Mouse (Mus musculus) hindbrain, embryonic 16.5 days (tissue): ENCODE data around the gene Trafd1. TPM values are rescaled to one million over a fixed set of nuclear protein-coding genes. Genes with fewer than 3 reads are reported as not detected.
"Not testable (repeated sequence)": the region's sequence is repeated elsewhere in the genome, so short reads cannot be mapped to it uniquely, and the experiment has no call there.

ENCODE experiments used
- ATAC-seq: fragments of 200-750 bp; cut with Nextera tagmentation; 2 replicates; pipeline ENCODE4 v1.8.0; 2017; ENCODE audit warnings: moderate TSS enrichment, moderate library complexity
- H3K27ac ChIP-seq: fragments of 300-500 bp; sonication (generic); 2 replicates; pipeline ENCODE4 v1.5.1; 2014; ENCODE audit warnings: low read depth, mild to moderate bottlenecking, control low read depth, low read length, moderate library complexity
- H3K27me3 ChIP-seq: fragments of 300-500 bp; sonication (generic); replicated peaks from 2 replicates; pipeline ENCODE4 v1.6.1; 2014; ENCODE audit warnings: low read length; ENCODE audit not compliant: control insufficient read depth, insufficient read depth
- H3K36me3 ChIP-seq: fragments of 300-500 bp; sonication (generic); 2 replicates; pipeline ENCODE4 v1.6.1; 2014; ENCODE audit warnings: mild to moderate bottlenecking, low read length, moderate library complexity, mixed read lengths; ENCODE audit not compliant: control insufficient read depth, insufficient read depth
- H3K4me1 ChIP-seq: fragments of 300-500 bp; sonication (generic); 2 replicates; pipeline ENCODE4 v1.6.1; 2014; ENCODE audit warnings: low read depth, low read length; ENCODE audit not compliant: control insufficient read depth, insufficient read depth
- H3K4me2 ChIP-seq: fragments of 300-500 bp; sonication (generic); 2 replicates; pipeline ENCODE4 v1.6.1; 2014; ENCODE audit warnings: mild to moderate bottlenecking, low read length, control low read depth, moderate library complexity
- H3K4me3 ChIP-seq: fragments of 300-500 bp; sonication (generic); 2 replicates; pipeline ENCODE4 v1.5.1; 2014; ENCODE audit warnings: mild to moderate bottlenecking, low read length, control low read depth, moderate library complexity
- H3K9ac ChIP-seq: fragments of 300-500 bp; sonication (generic); 2 replicates; pipeline ENCODE4 v1.6.1; 2014; ENCODE audit warnings: low read depth, mild to moderate bottlenecking, control low read depth, low read length, moderate library complexity
- H3K9me3 ChIP-seq: fragments of 300-500 bp; sonication (generic); 2 replicates; pipeline ENCODE4 v1.6.1; 2014; ENCODE audit warnings: mild to moderate bottlenecking, low read length, moderate library complexity; ENCODE audit not compliant: control insufficient read depth
- WGBS: fragments of 180-500 bp; shearing (Covaris S2); extraction: QIAGEN DNeasy Blood & Tissue Kit; methylation state at CpG from one replicate; pipeline ENCODE4 v1.1.7; 2014; 5-methylcytosine and 5-hydroxymethylcytosine counted together
- polyA plus RNA-seq: library from polyadenylated mRNA; unstranded; fragments of >200 nt; fragmentation: Nextera tagmentation; extraction: Ambion mirVana; gene quantifications from 2 replicates; pipeline ENCODE4 v1.2.1, GENCODE M21; 2015

The Trafd1 gene
- polyA plus RNA-seq, 1 experiment from 2014 or later = 112 TPM

DNA sequence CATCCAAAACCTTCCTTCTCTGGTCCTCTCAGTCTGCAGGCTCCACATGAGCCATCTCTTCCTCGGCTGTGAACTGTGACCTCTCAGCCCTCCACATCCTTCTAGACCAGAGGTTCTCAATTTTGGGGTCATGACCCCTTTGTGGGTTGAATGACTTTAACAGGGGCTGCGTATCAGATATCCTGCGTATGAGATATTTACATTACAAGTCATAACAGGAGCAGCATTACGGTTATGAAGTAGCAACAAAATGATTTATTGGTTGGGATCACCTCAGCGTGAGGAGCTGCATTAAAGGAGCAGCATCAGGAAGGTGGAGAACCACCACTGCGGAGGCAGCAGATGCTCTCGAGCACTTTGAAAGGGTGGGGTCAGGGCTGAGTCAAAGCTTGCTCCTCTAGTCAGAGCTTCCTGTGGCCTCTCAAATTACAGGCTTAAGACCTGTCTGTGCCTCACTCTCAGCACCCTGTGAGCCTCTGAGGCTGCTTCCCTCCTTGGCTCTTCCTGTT, 44.4 kb downstream of the Trafd1 start:
- no peak overlapping the region for H3K9ac ChIP-seq
- WGBS = 57% methylated on average over 7 of the region's 7 CpGs
- no peak overlapping the region for H3K27ac ChIP-seq
- ATAC-seq = no peak
- no peaks in the 10 kb centered on the region for H3K27me3 ChIP-seq
- H3K4me3 ChIP-seq = no peak overlapping the region
- no peak overlapping the region for H3K4me2 ChIP-seq
- no peaks in the 10 kb centered on the region for H3K4me1 ChIP-seq
- peaks cover 65% of the 10 kb centered on the region for H3K36me3 ChIP-seq
- H3K9me3 ChIP-seq = no peaks in the 10 kb centered on the region

DNA sequence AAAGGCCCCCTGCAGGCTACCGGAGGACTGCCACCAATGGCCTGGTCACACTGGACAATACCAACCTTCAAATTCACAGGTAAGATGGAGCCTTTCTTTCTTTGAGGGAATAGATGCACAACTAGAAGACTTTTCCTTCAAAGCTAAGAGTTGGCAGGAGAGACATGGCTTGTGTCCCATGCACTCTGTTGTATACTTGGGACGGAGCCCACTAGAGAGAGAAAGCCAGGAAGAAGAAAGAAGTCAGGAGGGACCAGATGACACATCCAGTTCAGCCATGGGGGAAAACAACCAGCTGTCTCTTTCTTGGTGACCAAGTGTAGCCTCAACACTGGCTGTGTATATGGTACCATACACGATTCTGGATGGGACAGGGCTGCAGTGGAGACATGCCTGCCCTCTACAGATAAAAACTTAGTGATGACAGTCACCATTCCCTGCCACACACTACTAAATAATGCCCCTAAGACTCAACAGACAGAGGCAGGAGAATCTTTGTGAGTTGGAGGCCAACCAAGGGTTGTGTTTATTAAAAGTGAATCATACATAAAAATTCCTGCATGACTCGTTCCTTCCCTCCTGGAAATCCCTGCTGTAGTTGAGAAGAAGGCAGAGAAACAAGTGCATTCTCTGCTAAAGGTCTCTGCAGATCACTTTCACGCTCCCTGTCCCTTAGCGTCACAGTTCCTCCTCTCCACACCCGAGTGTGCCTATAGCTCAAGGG, 45.8 kb downstream of the Trafd1 start:
- Histone ChIP-seq H3K4me2 (no peak overlapping the region), H3K27me3 (no peaks in the 10 kb centered on the region), H3K4me1 (no peaks in the 10 kb centered on the region), H3K9ac (no peak overlapping the region), H3K27ac (no peak overlapping the region), H3K36me3 (peaks cover 70% of the 10 kb centered on the region), H3K4me3 (no peak overlapping the region), H3K9me3 (no peaks in the 10 kb centered on the region)
- WGBS = 95% methylated on average over 7 of the region's 7 CpGs
- no peak for ATAC-seq

DNA sequence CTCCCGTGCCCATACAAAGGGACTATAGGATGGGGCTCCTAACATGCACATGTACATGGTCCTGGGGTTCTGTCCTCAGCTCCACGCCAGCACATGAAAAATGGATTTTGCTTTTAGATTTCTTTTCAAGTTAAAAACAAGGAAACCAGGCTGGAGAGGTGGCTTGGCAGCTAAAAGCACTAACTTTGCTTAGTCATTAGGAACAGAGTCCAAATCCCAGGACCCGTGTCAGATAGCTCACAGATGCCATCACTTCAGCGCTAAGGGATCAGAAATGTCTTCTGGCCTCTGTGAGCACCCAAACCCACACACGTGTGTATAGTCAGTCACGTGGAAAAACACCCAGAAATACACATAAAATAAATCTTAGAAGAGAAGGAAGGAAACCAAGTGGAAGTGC, 48.7 kb downstream of the Trafd1 start:
- Histone ChIP-seq H3K4me1 (no peaks in the 10 kb centered on the region), H3K4me3 (no peak overlapping the region), H3K27me3 (no peaks in the 10 kb centered on the region), H3K9me3 (no peaks in the 10 kb centered on the region), H3K27ac (no peak overlapping the region), H3K9ac (no peak overlapping the region), H3K4me2 (no peak overlapping the region), H3K36me3 (peaks cover 65% of the 10 kb centered on the region)
- ATAC-seq = no peak
- 96% methylated on average over 6 of the region's 6 CpGs for WGBS

DNA sequence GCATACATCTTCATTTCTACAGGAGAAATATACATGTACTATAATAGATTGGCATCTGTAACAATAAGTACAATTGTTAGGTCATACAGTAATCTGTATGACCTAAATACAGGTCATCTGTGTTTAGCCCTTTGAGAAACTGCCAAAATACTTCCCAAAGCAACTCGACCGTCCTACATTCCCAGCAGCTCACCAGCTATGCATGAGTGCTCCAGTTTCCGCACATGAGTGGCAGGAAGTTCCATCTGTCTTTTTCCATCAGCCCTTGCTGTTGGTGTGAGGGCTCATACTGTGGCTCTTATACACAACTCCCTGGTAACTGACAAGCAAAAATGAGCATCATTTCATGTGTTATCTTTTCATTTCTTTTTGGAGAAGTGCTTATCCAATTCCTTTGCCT, 49.4 kb downstream of the Trafd1 start:
- no peaks in the 10 kb centered on the region for H3K27me3 ChIP-seq
- H3K9me3 ChIP-seq = no peaks in the 10 kb centered on the region
- no peak overlapping the region for H3K9ac ChIP-seq
- no peaks in the 10 kb centered on the region for H3K4me1 ChIP-seq
- ATAC-seq = no peak
- 68% methylated on average over 3 of the region's 3 CpGs for WGBS
- H3K36me3 ChIP-seq = peaks cover 66% of the 10 kb centered on the region
- no peak overlapping the region for H3K4me3 ChIP-seq
- H3K27ac ChIP-seq = no peak overlapping the region
- no peak overlapping the region for H3K4me2 ChIP-seq

DNA sequence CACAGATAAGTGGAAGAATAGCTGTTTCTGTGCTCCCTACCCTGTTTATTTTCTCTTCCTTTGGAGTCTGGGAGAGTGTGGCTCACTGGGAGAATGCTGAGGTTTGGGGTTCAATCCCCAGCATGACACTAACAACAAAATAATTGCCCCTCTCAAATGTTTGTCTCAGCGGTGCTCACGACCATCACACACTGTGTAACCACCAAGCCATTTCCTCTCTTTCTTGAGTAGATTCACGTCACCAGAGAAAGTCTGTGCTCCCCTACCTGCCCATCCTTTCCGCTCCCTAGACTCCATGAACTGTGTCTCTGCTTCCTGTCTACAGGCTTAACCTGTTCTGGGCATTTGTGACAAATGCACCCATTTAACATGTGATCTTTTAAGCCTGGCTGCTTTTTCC, 50.0 kb downstream of the Trafd1 start:
- H3K9ac ChIP-seq = no peak overlapping the region
- H3K9me3 ChIP-seq = no peaks in the 10 kb centered on the region
- H3K27ac ChIP-seq = no peak overlapping the region
- no peaks in the 10 kb centered on the region for H3K4me1 ChIP-seq
- ATAC-seq = no peak
- WGBS = 89% methylated on average over 4 of the region's 4 CpGs
- H3K27me3 ChIP-seq = no peaks in the 10 kb centered on the region
- H3K4me2 ChIP-seq = no peak overlapping the region
- H3K36me3 ChIP-seq = peaks cover 70% of the 10 kb centered on the region
- no peak overlapping the region for H3K4me3 ChIP-seq

DNA sequence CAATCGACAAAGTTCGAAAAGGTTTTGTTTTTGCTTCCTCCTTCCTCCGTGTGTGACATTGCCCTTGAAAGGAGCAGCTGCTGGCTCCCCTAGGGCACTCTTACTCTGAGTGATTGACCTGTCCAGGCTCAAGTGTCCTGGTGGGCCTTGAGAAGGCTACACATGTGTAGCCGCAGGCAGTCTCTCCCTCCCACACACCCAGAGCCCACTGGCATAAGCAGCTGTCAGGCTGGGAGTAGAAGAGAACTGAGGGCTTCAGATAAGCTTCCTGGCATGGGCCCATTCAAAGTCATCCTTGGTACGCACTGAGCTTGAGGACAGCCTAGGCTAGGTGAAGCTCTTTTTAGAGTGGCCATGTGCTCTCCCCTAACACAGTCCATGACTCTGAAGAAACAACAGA, 51.0 kb downstream of the Trafd1 start:
- WGBS = 87% methylated on average over 5 of the region's 5 CpGs
- Histone ChIP-seq H3K4me3 (no peak overlapping the region), H3K36me3 (peaks cover 65% of the 10 kb centered on the region), H3K9me3 (no peaks in the 10 kb centered on the region), H3K9ac (no peak overlapping the region), H3K4me1 (no peaks in the 10 kb centered on the region), H3K27me3 (no peaks in the 10 kb centered on the region), H3K4me2 (no peak overlapping the region), H3K27ac (no peak overlapping the region)
- no peak for ATAC-seq

DNA sequence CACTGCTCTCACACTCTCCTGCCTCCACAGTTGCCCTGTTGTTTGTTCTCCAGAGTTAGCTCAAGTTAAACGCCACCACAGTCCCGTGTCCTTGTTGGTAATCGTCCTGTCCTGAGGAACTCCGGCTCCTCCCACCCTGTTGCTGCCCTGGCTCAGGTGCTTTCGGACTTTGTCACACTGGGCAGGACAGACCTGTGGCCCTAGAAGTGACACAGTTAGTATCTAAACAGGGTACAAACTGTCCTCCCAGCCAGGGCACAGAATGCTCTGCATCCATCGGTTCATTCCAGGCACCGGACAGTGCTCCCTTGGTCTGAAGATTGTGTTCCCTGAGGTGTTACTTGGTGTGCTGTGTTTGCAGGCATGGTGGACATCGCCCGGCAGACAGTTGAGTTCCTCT, 51.5 kb downstream of the Trafd1 start:
- no peaks in the 10 kb centered on the region for H3K9me3 ChIP-seq
- 91% methylated on average over 9 of the region's 9 CpGs for WGBS
- no peak overlapping the region for H3K9ac ChIP-seq
- H3K4me1 ChIP-seq = no peaks in the 10 kb centered on the region
- peaks cover 65% of the 10 kb centered on the region for H3K36me3 ChIP-seq
- ATAC-seq = no peak
- H3K4me2 ChIP-seq = no peak overlapping the region
- no peak overlapping the region for H3K4me3 ChIP-seq
- no peak overlapping the region for H3K27ac ChIP-seq
- H3K27me3 ChIP-seq = no peaks in the 10 kb centered on the region

DNA sequence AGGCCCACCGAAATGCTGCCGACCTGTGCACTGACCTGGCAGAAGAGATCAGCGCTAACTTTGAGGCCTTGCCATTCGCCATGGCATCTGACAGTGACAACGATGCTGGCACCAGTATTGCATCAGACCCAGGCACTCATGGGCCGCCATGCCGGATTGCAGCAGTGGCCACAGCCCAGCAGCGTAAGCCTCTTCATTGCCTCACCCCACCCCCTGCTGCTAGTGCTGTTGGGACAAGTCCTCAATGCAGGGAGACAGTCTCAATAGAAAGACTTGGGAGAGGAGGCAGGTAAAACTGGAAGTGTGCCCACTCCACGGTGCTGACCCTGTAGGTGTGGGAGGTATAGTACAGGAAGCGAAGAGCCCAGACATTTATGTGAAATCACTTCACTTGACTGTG, 53.7 kb downstream of the Trafd1 start:
- Histone ChIP-seq H3K36me3 (peaks cover 63% of the 10 kb centered on the region), H3K27ac (no peak overlapping the region), H3K4me3 (no peak overlapping the region), H3K4me1 (no peaks in the 10 kb centered on the region), H3K4me2 (no peak overlapping the region), H3K9me3 (no peaks in the 10 kb centered on the region), H3K27me3 (no peaks in the 10 kb centered on the region), H3K9ac (no peak overlapping the region)
- WGBS = 92% methylated on average over 10 of the region's 10 CpGs
- no peak for ATAC-seq

DNA sequence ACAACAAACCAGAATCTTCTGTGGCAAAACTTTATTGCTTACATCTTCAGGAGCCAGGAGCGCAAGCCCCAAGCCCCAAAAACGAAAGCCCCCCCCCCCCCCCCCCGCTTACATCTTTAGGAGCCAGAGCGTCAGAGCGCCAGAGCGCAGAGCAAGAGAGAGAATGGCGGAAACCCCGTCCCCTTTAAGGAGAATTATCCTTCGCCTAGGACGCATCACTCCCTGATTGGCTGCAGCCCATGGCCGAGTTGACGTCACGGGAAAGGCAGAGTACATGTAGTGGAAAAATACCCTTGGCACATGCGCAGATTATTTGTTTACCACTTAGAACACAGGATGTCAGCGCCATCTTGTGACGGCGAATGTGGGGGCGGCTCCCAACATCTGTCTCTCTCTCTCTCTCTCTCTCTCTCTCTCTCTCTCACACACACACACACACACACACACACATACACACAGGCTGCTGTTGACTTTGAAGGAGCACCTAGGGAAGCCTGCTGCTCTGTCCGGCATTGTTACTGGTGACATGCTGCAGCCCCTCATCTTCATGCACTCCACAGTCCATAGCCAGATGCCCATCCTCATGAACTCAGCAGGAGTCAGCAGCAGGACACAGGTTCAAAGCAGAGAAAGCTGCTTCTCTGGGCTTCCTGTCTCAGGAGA, 55.1 kb downstream of the Trafd1 start:
- not testable (repeated sequence) for H3K9ac ChIP-seq, H3K9me3 ChIP-seq, H3K27me3 ChIP-seq, H3K4me1 ChIP-seq, H3K4me3 ChIP-seq, H3K4me2 ChIP-seq
- 53% methylated on average over 11 of the region's 19 CpGs for WGBS
- ATAC-seq = peak; percentile 61
- Histone ChIP-seq H3K36me3 (peaks cover 63% of the 10 kb centered on the region), H3K27ac (peak overlapping the region; percentile 12; the same call in 1 of the 2 replicates)
